Mouse (Mus musculus): ENCODE results near the gene Mum1. TPM values are rescaled to one million over a fixed set of nuclear protein-coding genes. Genes with fewer than 3 reads are reported as not detected.

Gene Mum1
- polyA plus RNA-seq (2012; rRNA removed), result 36.1 and 37.8 TPM in 2 replicates

DNA sequence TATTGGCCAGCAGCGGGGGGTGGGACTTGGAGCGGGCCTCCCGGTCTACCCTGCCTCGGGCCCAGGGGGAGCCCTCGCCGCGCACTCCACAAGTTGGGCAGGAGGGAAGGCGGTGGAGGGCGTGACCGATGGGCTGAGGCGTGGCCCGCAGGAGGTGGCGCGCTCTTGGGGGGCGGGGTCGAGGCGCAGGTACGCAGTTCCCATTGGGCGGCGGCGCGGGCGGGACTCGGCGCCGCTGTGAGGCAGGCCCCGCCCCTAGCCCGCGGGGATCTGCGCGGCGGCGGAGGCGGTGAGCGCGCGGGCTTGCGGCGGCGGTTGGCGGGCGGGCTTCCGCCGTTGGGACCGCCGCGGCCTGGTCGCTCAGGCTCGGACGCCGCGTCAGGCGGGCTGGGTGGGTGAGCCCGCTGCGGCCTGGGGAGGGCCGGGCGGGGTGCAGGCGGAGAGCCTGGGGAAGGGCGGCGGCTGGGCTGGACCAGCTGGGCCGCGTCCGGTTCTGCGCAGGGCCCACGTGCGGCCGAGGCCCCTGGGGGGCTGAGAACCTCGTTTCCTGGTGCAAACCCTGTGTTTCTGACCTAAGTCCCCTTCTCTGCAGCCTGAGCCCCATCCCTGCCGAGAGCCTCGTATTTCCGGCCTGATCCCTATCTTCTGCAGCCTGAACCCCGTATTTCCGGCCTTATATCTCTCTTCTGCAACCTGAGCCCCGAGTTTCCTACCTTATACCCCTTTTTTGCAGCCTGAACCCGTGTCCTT lies at the start of gene Mum1:
TSS of gene Mum1 (plus strand) at position 19 of the 750 bp plus-strand sequence.
- DNase-seq (ENCODE audit: low spot score), result peak; percentile 93

DNA sequence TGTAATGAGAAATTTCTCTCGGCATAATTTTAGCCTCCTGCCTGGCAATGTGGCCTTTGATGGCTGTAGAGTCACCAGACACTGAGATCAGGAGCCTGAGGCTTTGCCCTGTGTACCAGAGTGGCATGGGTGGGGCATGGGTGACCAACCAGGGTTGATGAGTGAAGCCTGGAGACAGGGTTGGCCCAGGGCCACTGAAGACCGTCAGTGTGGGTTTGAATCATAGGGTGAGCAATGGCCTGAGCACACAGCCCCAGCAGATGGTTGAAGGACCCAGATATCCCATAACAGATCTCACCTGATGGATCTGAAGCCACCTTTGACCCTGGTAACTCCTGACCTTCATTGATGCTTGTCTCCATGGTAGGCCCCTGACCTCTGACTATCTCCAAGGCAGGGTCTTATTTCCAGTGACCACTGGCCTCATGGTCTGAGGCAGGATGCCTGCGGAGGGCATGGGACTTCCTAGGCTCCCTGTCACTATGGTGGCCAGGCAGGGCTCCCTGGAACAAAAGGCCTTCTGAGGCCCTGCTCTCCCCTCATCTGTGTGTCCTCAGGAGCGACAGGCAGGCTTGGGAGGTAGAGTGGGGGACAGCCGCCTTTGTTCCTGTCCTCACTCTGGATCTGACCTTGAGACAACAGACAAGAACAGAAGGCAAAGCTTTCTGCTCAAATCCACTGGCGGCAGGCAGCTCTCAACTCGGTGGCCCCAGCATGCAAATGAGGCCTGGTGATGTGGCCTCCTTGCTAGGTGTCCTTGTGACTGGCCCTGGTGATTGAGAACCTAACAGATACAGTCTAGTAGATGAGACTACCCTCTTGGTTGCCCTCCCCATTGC lies 48.6 kb upstream of the Mum1 start:
- no peak for DNase-seq (ENCODE audit: low spot score)

DNA sequence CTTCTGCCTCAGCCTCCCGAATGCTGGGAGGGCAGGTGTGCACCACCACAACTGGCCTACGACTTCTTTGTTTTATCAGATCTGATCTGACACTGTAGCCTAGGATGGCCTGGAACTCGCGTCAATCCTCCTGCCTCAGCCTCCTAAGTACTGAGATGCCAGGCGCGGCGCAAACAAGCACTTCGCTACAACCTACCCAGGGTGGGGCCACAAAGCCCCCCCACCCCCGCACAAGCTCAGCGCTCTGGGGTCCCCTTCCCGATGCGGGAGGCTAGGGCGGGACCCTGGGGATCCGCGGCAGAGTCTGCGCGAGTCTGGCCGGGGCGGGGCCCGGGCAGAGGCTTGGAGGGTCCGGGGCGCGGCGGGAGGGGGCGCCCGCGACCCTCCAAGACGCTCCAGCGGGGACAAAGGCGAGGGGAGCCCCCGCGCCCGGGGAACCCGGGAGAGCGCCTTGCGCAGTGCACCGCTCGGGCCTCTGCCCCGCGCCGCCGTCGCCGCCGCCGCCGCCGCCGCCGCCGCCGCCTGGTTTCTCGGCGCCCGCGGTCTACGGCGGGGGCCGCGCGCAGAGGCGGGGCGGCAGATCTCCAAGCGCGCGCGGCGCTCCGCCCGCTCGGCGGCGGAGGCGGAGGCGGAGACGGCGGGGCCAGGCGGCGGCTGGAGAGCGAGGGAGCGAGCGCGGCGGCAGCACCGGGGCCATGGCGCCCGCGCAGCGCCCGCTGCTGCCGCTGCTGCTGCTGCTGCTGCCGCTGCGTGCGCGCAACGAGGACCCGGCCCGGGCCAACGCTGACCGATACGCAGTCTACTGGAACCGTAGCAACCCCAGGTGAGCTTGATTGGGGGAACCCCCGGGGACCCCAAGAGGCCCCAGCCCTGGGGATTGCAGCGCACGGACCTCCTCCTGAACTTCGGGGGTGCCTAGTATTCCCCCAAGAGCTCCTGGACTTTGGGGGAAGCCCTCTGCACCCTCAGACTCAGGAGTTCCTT lies 46.9 kb upstream of the Mum1 start, which contains the start of gene Efna2:
TSS of gene Efna2 (plus strand) at position 415 of the 984 bp plus-strand sequence.
- no peak for DNase-seq (ENCODE audit: low spot score)

DNA sequence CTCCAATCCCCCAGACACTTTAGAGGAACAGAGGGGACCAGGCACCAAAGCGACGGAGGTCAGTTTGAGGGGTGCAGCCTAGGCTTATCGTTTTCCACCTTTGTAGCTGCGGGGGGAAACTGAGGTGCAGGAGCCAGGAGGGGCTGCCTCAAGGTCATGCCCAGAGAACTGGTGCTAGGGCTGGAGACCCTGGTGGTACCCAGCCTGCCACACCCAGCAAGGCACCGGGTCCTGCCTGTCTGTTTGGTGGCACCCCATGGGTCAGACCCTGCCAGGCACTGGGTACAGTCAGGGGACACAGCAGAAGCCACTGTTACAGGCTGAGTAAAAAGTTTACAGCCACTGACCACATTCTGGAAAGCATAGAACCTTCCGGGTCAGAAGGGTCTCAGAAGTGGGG lies 45.9 kb upstream of the Mum1 start:
- no peak for DNase-seq (ENCODE audit: low spot score)

DNA sequence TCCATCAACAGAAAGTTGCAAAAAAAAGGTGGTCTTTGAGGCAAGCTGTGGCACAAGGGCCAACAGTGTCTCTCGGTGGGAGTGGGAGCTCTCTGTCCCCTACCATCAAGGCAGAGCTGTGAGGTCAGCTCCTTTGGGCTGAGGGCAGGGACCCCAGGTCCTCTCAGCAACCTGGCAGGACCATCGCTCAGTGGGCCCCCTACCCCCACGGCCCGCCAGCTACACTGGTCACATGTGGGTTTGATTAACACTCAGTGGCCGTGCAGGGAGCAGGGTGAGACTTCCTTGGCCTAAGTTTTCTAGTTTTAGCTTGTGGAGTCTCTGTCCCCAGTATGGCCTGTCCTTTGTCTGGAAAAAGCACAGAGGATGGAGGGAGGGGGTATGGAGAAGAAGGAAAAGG lies 45.4 kb upstream of the Mum1 start:
- no peak for DNase-seq (ENCODE audit: low spot score)

DNA sequence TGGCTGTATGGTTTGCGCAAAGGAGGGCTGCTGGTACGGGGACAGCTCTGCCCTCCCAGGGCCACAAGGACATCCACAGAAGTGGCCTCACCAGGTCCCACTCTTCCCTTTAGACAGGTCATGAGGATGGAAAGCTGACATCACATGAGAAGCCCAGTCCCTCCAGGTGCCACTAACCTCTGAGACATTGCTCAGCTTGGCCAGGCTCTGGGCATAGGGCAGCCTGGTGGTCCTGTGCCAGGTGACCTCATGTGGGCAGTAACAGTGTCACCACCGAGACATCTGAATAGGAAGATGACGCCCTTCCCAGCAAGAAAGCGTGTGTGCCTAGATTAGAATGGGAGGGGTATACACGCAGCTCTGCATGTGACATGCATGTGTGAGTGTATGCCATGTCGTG lies 43.7 kb upstream of the Mum1 start:
- DNase-seq (ENCODE audit: low spot score), result no peak

DNA sequence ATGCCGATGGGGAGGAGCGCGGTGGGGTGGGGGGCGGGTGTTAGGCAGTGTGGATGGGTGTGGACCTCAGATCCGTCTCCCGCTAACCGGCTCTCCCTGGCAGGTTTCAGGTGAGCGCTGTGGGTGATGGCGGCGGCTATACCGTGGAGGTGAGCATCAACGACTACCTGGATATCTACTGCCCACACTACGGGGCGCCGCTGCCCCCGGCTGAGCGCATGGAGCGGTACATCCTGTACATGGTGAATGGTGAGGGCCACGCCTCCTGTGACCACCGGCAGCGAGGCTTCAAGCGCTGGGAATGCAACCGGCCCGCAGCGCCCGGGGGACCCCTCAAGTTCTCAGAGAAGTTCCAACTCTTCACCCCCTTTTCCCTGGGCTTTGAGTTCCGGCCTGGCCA lies 39.6 kb upstream of the Mum1 start:
- no peak for DNase-seq (ENCODE audit: low spot score)

DNA sequence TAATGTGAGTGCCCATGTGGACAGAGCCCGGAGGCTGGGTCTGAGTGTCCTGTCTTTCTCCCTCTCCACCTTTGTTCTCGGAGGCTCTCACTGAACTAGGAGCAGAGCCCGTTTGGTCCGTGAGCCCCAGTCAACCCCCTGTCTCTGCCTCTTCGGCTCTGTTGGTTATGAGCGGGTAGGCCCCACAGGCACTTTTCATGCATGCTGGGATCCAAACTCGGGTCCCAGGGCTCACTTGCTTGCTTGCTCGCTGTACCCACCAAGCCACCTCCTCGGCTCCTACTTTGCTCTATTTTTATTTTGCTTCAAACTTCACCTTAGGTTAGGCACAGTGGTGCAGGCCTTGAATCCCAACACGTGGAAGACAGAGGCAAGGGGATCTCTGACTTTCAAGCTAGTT lies 38.5 kb upstream of the Mum1 start:
- no peak for DNase-seq (ENCODE audit: low spot score)

DNA sequence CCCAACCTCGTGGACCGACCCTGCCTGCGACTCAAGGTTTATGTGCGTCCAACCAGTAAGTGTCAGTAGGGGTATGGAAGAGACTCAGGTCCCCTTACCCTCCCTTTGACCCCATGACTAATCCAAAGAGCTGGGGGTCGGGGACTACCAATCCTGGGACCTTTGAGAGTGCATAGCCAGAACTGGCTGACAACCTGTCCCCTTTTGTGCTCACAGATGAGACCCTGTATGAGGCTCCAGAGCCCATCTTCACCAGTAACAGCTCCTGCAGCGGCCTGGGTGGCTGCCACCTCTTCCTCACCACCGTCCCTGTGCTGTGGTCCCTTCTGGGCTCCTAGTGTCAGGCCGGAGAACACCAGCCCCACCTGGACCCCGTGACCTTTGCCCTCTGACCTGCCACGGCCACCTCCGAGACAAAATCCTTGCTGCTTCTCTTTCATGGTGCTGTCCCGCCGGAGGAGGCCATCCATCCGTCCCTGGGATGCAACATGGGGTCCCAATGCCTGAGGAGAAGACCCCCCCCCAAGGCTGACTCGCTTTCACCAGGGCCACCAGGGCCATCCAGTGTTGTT lies 37.7 kb upstream of the Mum1 start:
- DNase-seq (ENCODE audit: low spot score), result no peak

DNA sequence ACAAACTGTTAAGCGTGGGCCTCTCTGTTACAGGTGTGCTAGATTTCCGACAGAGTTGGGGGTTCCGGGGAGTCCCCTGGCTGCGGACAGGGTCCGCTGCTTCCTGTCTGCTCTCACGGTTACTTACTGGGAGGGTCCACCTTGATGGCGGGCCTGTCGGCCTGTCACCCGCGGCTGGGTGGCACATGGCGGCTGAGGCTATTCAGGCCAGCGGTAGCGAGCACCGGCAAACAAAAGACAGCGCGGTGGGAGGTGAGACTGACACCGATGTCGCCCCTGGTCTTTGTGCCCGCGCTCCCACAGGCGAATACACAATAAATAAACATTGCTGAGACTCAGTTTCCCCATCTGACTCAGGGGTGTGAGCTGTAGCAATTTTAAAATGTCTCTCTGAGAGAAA lies 36.2 kb upstream of the Mum1 start:
- no peak for DNase-seq (ENCODE audit: low spot score)

DNA sequence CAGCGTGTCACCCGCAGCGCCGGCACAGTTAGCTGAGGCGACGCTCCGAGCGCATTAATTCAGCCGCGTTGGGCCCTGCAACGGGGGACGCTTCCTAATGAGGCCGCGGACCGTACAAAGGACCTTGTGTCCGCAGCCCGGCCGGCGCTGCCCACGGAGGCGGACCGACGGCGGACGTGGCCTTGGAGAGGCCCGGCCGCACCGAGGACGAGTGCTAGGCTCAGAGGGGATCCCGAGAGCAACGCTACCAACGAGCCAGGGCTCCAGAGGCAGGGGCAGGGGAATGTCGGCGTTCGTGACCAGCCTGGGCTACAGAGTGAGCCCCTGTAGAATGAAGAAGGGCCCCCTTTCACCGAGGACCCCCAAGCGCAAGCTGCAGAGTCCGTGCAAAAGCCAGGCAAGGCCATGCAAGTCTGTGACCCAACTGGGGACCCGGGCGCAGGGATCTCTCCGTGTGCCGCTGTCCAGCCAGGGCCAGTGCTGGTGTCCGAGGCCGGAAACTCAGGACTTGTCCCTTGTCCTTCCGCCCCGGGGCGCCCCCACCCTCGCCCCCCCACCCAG lies 35.7 kb upstream of the Mum1 start:
- DNase-seq (ENCODE audit: low spot score), result peak; percentile 21

DNA sequence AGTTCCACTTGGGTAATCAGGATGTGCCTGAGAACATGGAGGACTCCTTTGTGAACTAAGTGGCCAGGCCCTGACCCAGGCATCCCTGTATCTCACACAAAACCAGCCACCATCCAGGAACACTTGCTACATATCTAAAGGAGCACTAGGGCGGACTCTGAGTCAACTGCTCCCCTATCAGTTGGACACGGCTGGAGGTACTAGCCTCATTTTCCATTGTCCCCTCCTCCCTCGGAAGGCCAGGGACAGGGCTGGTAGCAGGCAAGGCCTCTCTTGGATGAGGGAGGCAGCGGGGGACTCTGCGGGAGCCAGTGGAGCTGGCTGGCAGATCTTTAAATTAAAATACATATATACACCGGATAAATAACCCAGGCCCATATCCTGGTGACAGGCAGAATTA lies 32.3 kb upstream of the Mum1 start:
- no peak for DNase-seq (ENCODE audit: low spot score)

DNA sequence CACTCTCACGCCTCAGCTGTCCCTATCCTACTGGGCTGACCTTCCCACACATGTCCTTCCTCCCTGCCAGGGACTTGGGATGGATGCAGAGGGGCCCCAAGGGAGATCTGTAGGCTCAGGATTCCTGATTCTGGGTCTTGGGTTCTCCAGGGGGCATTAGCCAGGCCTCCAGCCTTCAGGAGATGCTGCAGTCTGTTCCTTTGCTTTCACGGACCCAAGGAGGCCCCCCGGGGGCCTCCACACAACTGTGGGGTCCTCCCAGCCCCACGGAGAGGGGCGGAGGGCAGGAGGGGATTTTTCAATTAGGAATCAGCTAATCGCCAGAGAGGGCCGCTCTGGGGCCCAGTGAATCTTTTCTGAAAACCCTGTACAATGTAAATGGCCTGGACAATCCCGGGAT lies 31.8 kb upstream of the Mum1 start:
- no peak for DNase-seq (ENCODE audit: low spot score)

DNA sequence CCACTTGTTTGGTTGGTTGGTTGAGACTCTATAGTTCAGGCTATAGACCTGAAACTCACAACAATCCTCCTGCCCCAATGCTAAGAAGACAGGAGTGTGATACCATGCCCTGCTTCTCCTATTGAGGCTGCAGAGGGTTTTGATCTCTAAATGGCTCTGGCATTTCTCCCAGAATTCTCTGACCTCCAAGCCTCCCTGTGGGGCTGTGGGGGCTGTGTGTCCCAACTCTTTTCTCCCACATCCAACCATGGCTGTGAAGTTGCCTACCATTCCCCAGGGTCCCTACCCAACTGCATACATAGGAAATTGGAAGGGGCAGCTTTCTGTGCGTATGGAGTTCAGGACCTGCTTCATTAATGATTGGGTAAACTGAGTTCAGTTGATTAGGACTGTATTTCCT lies 30.1 kb upstream of the Mum1 start:
- DNase-seq (ENCODE audit: low spot score), result no peak

DNA sequence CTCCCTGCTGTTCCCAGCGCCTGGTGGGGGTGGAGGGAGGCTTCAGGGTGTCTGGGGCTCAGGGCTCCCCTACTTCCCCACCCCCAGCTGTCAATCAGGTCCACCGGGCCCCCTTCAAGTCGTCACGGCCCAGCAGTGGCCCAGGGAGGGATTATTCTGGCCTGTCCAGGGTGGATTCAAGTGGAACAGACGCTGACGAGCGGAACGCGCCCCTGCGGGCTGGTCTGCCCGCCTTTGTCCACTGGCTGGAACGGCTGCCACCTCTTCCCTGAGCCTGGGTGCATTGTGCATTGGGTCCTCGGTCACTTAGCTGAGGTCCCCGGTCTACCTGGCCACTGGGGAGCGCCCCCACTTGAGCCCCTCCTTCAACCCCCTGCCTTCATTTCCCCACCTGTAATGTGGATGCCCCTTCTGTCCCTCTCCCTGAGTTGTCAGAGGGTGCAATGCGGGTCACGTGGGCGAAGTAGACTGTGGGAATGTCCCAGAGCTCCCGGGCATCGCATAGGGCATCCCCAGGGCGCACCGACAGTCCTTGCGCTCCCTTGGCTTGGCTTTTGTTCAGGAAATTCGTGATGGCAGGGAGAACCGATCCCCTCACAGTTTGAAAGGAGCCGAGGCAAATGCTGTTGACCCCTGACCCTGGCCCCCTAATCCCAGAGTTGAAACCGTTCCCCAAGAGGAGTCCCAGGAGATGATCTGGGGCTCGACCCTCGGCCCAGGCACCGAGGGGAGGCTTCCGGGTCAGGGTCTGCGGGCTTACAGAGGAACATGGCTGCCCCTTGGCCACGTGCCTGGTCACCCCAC lies 29.3 kb upstream of the Mum1 start:
- no peak for DNase-seq (ENCODE audit: low spot score)

DNA sequence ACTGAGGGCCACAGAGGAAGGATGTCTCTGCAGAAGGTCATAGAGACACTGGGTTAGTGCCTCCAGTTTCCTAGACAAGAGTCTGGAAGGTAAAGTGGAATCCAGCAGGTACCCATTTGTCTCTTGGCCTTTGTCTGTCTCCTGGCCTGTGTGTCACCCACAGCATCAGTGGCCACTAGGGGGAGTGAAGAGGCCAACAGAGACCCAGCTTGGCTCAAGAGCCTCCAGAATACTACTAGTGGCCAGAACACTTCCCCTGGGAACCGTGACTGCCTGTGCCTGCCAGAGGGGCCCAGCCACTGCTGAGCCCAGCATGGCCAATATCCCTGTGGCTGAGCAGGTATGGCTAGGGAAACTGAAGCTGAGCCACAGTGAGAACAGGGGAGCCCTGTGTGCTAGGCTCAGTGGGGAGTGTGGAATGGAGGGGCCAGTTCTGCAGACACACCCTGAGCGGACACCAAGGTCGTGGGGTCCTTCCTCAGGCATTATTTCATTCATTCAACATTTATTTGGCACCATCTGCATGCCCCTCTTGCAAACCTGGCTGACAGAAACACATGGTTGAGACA lies 26.7 kb upstream of the Mum1 start:
- no peak for DNase-seq (ENCODE audit: low spot score)

DNA sequence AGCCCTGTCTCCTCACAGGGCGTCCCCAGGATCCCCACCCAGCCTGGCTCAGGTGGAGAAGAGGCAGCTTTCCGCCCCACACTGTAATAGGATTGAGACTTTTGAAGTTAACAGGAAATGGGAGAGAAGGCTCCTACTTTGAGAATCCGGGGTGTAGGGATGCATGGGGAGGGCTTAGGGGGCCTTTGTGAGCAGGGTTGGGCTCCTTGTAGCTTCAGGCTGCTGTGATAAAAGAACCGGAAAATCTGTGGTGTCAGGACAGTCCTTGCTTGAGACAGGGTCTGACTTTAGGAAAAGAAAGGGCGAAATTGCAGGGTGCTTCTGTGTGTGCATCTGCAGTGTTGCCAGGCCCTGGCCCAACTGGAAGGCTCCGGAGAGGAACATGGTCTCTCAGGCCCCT lies 25.7 kb upstream of the Mum1 start:
- no peak for DNase-seq (ENCODE audit: low spot score)

DNA sequence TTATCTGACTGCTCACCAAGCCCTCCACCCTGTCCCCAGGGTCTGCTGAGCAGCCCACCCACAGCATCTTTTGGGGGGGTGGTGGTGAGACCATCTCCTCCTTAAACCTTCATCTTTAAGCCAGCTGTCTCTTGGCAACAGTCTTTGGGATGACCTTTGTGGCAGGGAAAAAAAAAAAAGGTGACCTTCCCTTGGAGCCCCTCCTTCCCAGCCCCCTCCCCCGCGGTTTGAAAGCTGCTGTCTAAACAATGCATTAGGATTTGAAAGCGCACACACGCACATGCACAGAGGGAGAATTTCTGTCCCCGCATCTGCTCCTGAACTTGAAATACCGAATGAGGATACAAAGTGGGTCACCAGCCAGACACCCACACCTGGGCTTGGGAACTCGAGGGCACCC lies 22.2 kb upstream of the Mum1 start:
- DNase-seq (ENCODE audit: low spot score), result no peak

DNA sequence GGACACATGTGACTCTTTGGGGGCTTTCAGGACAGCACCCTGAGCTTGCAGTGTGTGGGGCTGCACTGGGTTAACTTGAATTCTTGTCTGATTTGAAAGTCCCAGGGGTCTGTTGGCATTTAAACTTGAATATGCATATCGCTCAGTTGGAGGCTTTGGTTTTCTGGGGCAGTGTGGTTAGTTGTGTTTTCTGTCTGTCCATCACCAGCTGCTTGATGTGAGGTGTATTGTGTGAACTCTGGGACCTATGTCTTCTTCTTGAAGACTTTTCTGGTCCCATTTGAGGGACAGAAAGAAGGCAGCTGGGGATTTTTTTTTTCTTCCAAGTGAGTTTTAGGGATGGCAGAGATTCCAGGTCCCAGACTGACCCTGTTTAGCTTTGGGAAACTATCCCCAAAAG lies 19.0 kb upstream of the Mum1 start:
- no peak for DNase-seq (ENCODE audit: low spot score)

DNA sequence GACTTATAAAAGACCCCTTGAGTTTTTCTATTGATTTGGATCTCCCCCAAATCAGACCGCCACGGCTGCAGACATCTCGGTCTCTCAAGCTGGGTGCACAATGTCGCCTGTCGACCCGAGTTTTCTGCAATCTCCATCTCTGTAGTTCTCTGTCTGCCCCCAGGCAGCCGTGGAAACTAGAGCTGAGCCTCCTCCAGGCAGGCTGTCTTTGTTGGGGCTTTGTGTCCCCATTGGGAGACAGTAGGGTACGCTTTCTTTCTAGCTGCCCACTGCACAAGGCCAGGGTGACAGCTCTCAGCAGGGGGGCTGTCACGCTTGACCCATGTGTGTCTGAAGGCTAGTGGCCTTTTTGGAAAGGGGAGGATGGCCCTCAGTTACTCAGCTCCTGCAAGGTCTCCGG lies 18.6 kb upstream of the Mum1 start:
- no peak for DNase-seq (ENCODE audit: low spot score)

All from urinary bladder, adult 2 months (tissue).